ENCODE assay signal across 8 mouse cellular contexts in genomic region chr2:150608087-150608799, GRCm38 (mm10). TPM values are rescaled to one million over a fixed set of nuclear protein-coding genes. Genes with fewer than 3 reads are reported as not detected.
A peak's percentile ranks its signal among the peaks of the same experiment; 100 is the strongest.
DNase-seq lines count a peak whose midpoint lies in the region; ATAC-seq lines count a peak whose summit lies in the region.

TSS of gene Apmap (minus strand) at chr2:150608567.

- DNase-seq in NIH3T3 (ENCODE audit: low read depth), result peak; percentile 98
- peak; percentile 99 for DNase-seq in cerebellum, postnatal 10 days
- DNase-seq in frontal cortex, postnatal 14 days (ENCODE audit: low spot score in 2 of 2), result peak; percentile 94 to 96
- DNase-seq in layer of hippocampus, postnatal 25 days (ENCODE audit: extremely low spot score in 1 of 2, low spot score in 1 of 2), result peak; percentile 94
- DNase-seq in lung, postnatal 25 days (ENCODE audit: low spot score), result peak; percentile 96
- DNase-seq in retina, embryonic 14.5 days (ENCODE audit: low spot score), result peak; percentile 99
- DNase-seq in thymus, postnatal 4 days, result peak; percentile 99

- peak within 1 kb of the TSS; percentile 77 for H3K4me2 ChIP-seq in hindbrain, embryonic 13.5 days

- no peaks in the 10 kb centered on the region for H3K27me3 ChIP-seq in hindbrain, embryonic 13.5 days

- no peaks in the 10 kb centered on the region for H3K9me3 ChIP-seq in hindbrain, embryonic 13.5 days

- peak; percentile 98 for ATAC-seq in hindbrain, embryonic 13.5 days (ENCODE audit: low FRiP score)

- H3K4me3 ChIP-seq in hindbrain, embryonic 13.5 days, result peak within 1 kb of the TSS; percentile 88

- peak within 1 kb of the TSS; percentile 90 for H3K9ac ChIP-seq in hindbrain, embryonic 13.5 days

- peaks cover 17% of the 10 kb centered on the region for H3K4me1 ChIP-seq in hindbrain, embryonic 13.5 days (replicated peaks)

- peaks cover 5% of the 10 kb centered on the region; the same call in 1 of the 2 replicates for H3K36me3 ChIP-seq in hindbrain, embryonic 13.5 days

- H3K27ac ChIP-seq in hindbrain, embryonic 13.5 days, result peak within 1 kb of the TSS; percentile 80

- WGBS in hindbrain, embryonic 13.5 days, result under 1% methylated on average over 42 of the region's 42 CpGs

RNA-seq across cellular contexts. Expression of gene Apmap, which starts in this region (rescaled TPM):
- polyA plus RNA-seq in hindbrain, embryonic 13.5 days (2015; fragmentation: Nextera tagmentation; extraction: Ambion mirVana), result 42.9 and 45.9 TPM in 2 replicates
- 10 to 100 TPM; 52.4 to 58.0 TPM for total RNA-seq in layer of hippocampus, postnatal 25 days (2021)

Comparison
In these comparisons a context has a peak if more than half of its experiments do, and no peak if none do; other contexts are left out.
1. Peak in every context shown above with its lines: DNase-seq, ATAC-seq, H3K4me3 ChIP-seq and H3K27ac ChIP-seq.